Mouse (Mus musculus) lung, embryonic 14.5 days (tissue): ENCODE measurements around the gene Slc22a23. TPM values are rescaled to one million over a fixed set of nuclear protein-coding genes. Genes with fewer than 3 reads are reported as not detected.

ENCODE experiments used
- ATAC-seq: fragments of 200-750 bp; cut with Nextera tagmentation; 2 replicates; pipeline ENCODE4 v1.8.0; 2017; ENCODE audit warnings: mild to moderate bottlenecking, moderate TSS enrichment, moderate library complexity; ENCODE audit not compliant: insufficient read depth
- DNase-seq: peaks from one replicate; pipeline ENCODE4 v3.0.0-alpha.2; 2015
- H3K27ac ChIP-seq: fragments of 300-500 bp; sonication (generic); 2 replicates; pipeline ENCODE4 v1.5.1; 2014; ENCODE audit warnings: low read depth, mild to moderate bottlenecking, moderate library complexity
- H3K27me3 ChIP-seq: fragments of 300-500 bp; sonication (generic); 2 replicates; pipeline ENCODE4 v1.6.1; 2014; ENCODE audit warnings: low read length, control low read depth; ENCODE audit not compliant: insufficient read depth
- H3K36me3 ChIP-seq: fragments of 300-500 bp; sonication (generic); 2 replicates; pipeline ENCODE4 v1.6.1; 2014; ENCODE audit warnings: control low read depth; ENCODE audit not compliant: insufficient read depth
- H3K4me1 ChIP-seq: fragments of 300-500 bp; sonication (generic); 2 replicates; pipeline ENCODE4 v1.6.1; 2014; ENCODE audit warnings: antibody characterized with exemption, control low read depth; ENCODE audit not compliant: insufficient read depth
- H3K4me2 ChIP-seq: fragments of 300-500 bp; sonication (generic); 2 replicates; pipeline ENCODE4 v1.6.1; 2014; ENCODE audit warnings: mild to moderate bottlenecking
- H3K4me3 ChIP-seq: fragments of 300-500 bp; sonication (generic); 2 replicates; pipeline ENCODE4 v1.5.1; 2014; ENCODE audit warnings: low read depth, low read length
- H3K9ac ChIP-seq: fragments of 300-500 bp; sonication (generic); 2 replicates; pipeline ENCODE4 v1.6.1; 2014
- H3K9me3 ChIP-seq: fragments of 300-500 bp; sonication (generic); 2 replicates; pipeline ENCODE4 v1.6.1; 2016; ENCODE audit warnings: low read depth, low read length, control low read depth
- CTCF ChIP-seq: IDR thresholded peaks from 2 replicates; pipeline ENCODE4 v1.5.1; 2016; ENCODE audit warnings: antibody characterized with exemption, low read depth
- WGBS: fragments of 180-500 bp; shearing (Covaris S2); extraction: QIAGEN DNeasy Blood & Tissue Kit; methylation state at CpG from one replicate; pipeline ENCODE4 v1.1.7; 2014; 5-methylcytosine and 5-hydroxymethylcytosine counted together
- polyA plus RNA-seq: library from polyadenylated mRNA; unstranded; fragments of >200 nt; fragmentation: Nextera tagmentation; extraction: Ambion mirVana; gene quantifications from 2 replicates; pipeline ENCODE4 v1.2.1, GENCODE M21; 2014

The Slc22a23 gene
- polyA plus RNA-seq, 1 experiment from 2014 or later: 7.5 TPM

DNA sequence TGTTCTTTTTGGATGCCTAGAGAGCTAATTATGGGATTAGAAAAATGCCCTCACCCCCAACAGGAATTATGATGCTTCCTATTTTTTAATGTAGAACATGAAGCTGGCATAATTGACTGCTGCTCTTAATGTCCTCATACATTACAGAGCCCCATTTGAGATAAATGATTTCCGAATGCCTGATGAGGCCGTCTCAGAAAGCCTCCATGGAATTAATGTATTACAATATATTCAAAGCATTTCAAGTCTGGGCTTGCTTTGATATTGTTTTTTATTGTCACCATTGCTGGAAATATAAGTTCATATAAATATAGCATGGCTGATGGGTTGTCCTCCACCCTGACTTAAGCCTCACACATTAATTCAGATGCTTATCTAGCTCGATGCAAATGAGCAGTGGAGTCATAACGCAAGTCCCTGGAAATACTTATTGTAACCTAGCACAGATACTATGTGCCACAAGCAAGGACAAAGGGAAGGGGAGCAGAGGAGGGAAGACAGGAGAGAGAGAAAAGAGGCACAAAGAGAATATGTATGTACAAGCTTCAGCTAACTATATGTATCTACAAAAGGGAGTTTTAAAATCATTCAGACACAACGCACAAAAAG is 28.0 kb upstream of the Slc22a23 start:
- Histone ChIP-seq H3K4me3 (no peak overlapping the region), H3K4me2 (no peak overlapping the region), H3K36me3 (no peaks in the 10 kb centered on the region), H3K27me3 (no peaks in the 10 kb centered on the region), H3K9me3 (no peaks in the 10 kb centered on the region), H3K4me1 (no peaks in the 10 kb centered on the region), H3K27ac (no peak overlapping the region), H3K9ac (no peak overlapping the region)
- no peak for ATAC-seq
- no peak for TF ChIP-seq CTCF
- 91% methylated on average over 5 of the region's 5 CpGs for WGBS
- no peak for DNase-seq

GRCm38 (mm10) chr13:34371951-34372869 is 27.2 kb upstream of the Slc22a23 start:
- ATAC-seq: no peak
- Histone ChIP-seq H3K4me2 (no peak overlapping the region), H3K4me1 (no peaks in the 10 kb centered on the region), H3K27me3 (no peaks in the 10 kb centered on the region), H3K27ac (no peak overlapping the region), H3K4me3 (no peak overlapping the region), H3K9me3 (no peaks in the 10 kb centered on the region), H3K9ac (no peak overlapping the region), H3K36me3 (no peaks in the 10 kb centered on the region)
- WGBS: 81% methylated on average over 6 of the region's 6 CpGs
- DNase-seq: no peak
- no peak for TF ChIP-seq CTCF

GRCm38 (mm10) chr13:34370281-34370825 is 25.4 kb upstream of the Slc22a23 start:
- Histone ChIP-seq H3K27ac (no peak overlapping the region), H3K9me3 (no peaks in the 10 kb centered on the region), H3K27me3 (no peaks in the 10 kb centered on the region), H3K4me3 (no peak overlapping the region), H3K36me3 (no peaks in the 10 kb centered on the region), H3K9ac (no peak overlapping the region), H3K4me2 (no peak overlapping the region), H3K4me1 (no peaks in the 10 kb centered on the region)
- WGBS: 75% methylated on average over 4 of the region's 4 CpGs
- TF ChIP-seq CTCF: no peak
- ATAC-seq (no peak), DNase-seq (no peak)

DNA sequence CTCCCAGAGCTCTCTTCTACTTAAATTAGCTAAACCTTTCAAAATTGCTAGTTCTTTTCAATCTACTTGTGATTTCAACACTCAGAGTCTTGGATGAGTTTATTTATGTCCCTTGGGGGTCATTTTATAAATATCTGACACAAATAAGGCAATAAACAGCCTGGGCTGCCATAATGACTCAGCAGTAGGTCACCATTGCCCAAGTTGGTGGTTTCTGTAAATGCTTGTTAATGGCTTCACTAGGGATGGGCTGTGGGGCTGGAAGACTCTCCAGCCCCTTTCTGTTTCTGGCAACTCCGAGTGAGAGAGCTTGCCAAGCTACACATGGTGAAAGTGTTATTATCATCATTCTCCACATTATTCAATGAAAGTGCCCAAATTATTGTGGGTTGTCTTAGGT is 20.2 kb upstream of the Slc22a23 start:
- TF ChIP-seq CTCF: no peak

DNA sequence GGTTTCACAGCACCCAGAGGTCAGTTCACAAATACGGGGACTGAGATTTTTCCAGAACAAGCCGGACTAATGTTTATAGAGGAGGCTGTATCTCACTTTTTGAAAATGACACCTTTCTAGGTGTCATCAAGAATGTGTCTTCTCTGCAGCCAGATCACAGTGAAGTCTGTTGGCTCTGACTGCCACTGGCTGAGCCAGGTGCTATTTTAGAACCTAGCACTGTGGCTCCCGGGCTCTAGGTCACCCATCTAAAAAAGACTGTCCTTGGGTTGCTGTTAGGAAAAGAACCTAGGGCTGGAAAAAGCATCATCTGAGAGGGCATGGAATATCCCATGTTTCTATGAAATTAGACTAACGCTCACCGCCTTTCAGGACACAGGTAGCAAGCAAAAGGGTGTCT is 10.7 kb upstream of the Slc22a23 start:
- Histone ChIP-seq H3K36me3 (no peaks in the 10 kb centered on the region), H3K4me3 (no peak overlapping the region), H3K4me2 (no peak overlapping the region), H3K9me3 (no peaks in the 10 kb centered on the region), H3K27me3 (no peaks in the 10 kb centered on the region), H3K4me1 (no peaks in the 10 kb centered on the region), H3K27ac (no peak overlapping the region), H3K9ac (no peak overlapping the region)
- TF ChIP-seq CTCF: no peak
- WGBS: 78% methylated on average over 5 of the region's 5 CpGs
- no peak for DNase-seq
- no peak for ATAC-seq

More for the DNA sequence above, 20.2 kb upstream of the Slc22a23 start:
- ATAC-seq: no peak
- Histone ChIP-seq H3K27me3 (no peaks in the 10 kb centered on the region), H3K4me1 (no peaks in the 10 kb centered on the region), H3K36me3 (no peaks in the 10 kb centered on the region), H3K27ac (no peak overlapping the region), H3K4me3 (no peak overlapping the region), H3K4me2 (no peak overlapping the region), H3K9ac (no peak overlapping the region), H3K9me3 (no peaks in the 10 kb centered on the region)
- 55% methylated on average over 1 of the region's 1 CpGs for WGBS
- DNase-seq: no peak

DNA sequence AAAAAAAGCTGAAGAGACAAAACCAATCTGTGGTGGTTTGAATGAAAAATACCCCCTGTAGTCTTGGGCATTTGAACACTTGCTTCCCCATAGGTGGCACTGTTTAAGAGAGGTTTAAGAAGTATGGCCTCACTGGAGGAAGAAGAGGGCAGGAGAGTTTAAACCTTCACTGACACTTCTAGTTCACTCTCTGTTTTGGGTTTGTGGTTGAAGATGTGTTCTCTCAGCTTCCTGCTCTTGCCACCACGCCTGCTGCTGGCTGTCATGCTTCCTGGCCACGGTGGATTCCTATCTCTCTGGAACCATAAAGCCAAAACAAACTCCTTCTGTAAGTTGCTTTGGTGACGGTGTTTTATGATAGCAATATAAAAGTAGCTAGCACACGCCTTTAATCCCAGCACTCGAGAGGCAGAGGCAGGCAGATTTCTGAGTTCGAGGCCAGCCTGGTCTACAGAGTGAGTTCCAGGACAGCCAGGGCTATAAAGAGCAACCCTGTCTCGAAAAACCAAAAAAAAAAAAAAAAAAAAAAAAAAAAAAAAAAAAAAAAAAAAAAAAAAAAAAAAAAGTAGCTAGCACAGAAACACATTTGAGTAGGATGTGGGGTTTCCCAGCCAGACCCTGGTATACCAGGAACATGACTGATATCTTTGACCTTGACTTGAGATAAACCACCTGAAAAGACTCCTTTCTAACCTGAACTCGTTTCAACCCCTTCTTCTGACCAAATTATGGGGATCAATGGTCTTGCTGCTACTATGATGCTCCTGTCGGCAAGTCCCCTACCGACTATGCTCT is 10.0 kb upstream of the Slc22a23 start:
- no peak overlapping the region for H3K4me3 ChIP-seq
- H3K27me3 ChIP-seq: no peaks in the 10 kb centered on the region
- H3K27ac ChIP-seq: no peak overlapping the region
- no peaks in the 10 kb centered on the region for H3K4me1 ChIP-seq
- H3K9me3 ChIP-seq: no peaks in the 10 kb centered on the region
- H3K36me3 ChIP-seq: no peaks in the 10 kb centered on the region
- no peak overlapping the region for H3K9ac ChIP-seq
- H3K4me2 ChIP-seq: no peak overlapping the region
- WGBS: 79% methylated on average over 10 of the region's 10 CpGs
- ATAC-seq (no peak), DNase-seq (no peak)
- no peak for TF ChIP-seq CTCF

- Histone ChIP-seq H3K4me1 (peaks cover 3% of the 10 kb centered on the region; the same call in 1 of the 2 replicates), H3K4me2 (no peak overlapping the region), H3K4me3 (no peak overlapping the region), H3K9ac (no peak overlapping the region), H3K27ac (no peak overlapping the region), H3K9me3 (no peaks in the 10 kb centered on the region), H3K36me3 (no peaks in the 10 kb centered on the region), H3K27me3 (0 out of 2 replicates have a peak, but pooled peaks cover 3% of the 10 kb centered on the region)
- no peak for TF ChIP-seq CTCF
- no peak for DNase-seq
- no peak for ATAC-seq
- WGBS: 71% methylated on average over 7 of the region's 7 CpGs
Observed at GRCm38 (mm10) chr13:34353241-34353640, 8.3 kb upstream of the Slc22a23 start.
